Mouse (Mus musculus): Measurements from ENCODE around the gene Olfr60. TPM values are rescaled to one million over a fixed set of nuclear protein-coding genes. Genes with fewer than 3 reads are reported as not detected.

Olfr60 gene
- total and polyA plus RNA-seq, 3 experiments, result not detected

DNA sequence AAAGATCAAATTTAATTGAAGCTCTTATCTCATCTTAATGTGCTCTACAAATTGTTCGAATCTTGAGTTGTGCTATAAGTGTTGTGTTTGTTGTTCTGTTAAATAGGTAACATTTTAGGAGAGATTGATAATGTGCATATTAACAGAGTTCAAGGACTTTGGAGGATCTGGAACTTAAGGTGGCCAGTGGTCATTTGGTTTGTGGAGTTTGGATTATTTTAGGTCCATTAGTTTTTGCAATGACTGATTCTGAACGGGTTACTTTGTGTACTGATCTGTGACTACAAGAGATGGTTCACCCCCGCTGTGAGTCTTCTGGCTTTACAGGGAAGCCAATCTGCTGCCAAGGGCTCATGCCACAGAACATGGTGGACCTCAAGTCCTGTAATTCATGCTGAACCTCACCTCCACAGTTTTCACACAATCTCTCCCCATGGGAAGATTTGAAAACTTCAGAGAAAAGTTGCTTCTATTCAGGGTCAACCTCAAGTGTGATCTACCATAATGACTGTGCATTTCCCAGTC lies 41.5 kb downstream of the Olfr60 start:
- TF ChIP-seq CHD1 (IDR thresholded peaks at IDR 0.05; ENCODE audit: low read depth, low read length) (no peak), RCOR1 (IDR thresholded peaks at IDR 0.05; ENCODE audit: low read depth, low read length) (no peak), MEF2A (IDR thresholded peaks at IDR 0.05; ENCODE audit: extremely low read depth, insufficient replicate concordance, low read depth, low read length, poor library complexity, severe bottlenecking) (no peak)
- no peak overlapping the region for H3K27ac ChIP-seq (ENCODE audit: control insufficient read depth, low read depth, low read length)

DNA sequence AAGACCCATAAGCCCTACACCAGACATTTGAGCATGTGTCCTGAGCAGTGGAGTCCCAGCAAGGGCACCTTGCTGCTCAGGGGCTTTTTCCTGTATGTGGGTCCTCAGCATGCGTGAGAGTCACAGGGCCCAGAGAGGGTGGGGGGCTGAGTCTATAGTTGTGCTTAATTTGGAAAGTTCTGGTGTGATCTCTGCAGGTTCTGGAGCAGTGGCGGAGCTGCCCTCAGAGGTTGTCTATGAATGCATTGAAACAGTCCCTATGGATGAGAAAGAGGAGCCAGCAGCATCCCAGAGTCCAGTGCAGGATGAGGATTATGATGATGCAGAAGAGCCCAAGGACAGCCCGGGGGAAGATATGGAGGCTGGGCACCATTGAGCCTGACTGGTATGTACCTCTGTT lies 62.1 kb downstream of the Olfr60 start:
- Histone ChIP-seq H3K4me1 (ENCODE audit: control insufficient read depth in 1 of 2, insufficient read depth in 2 of 2, low read length in 2 of 2) (no peaks in the 10 kb centered on the region), H3K79me2 (ENCODE audit: control insufficient read depth, insufficient read depth, low read length, poor library complexity) (no peaks in the 10 kb centered on the region), H3K27me3 (ENCODE audit: control insufficient read depth in 1 of 2, insufficient read depth in 2 of 2, low read length in 2 of 2) (no peaks in the 10 kb centered on the region), H3K27ac (ENCODE audit: control insufficient read depth, low read depth, low read length) (no peak overlapping the region), H3K9me3 (replicated peaks; ENCODE audit: insufficient read depth, low read length) (no peaks in the 10 kb centered on the region), H3K36me3 (ENCODE audit: control insufficient read depth in 1 of 2, insufficient read depth in 2 of 2, low read length in 2 of 2) (no peaks in the 10 kb centered on the region), H3K4me3 (ENCODE audit: control insufficient read depth in 1 of 2, insufficient read depth in 1 of 2, low read depth in 2 of 2, low read length in 2 of 2) (no peak overlapping the region), H3K9ac (ENCODE audit: control insufficient read depth, low read depth, low read length, poor library complexity, severe bottlenecking) (no peak overlapping the region)
- TF ChIP-seq MYC (IDR thresholded peaks at IDR 0.05; ENCODE audit: low read depth, low read length) (no peak), POLR2AphosphoS2 (IDR thresholded peaks at IDR 0.05; ENCODE audit: low read length) (no peak), MAX (IDR thresholded peaks at IDR 0.05; ENCODE audit: low read length) (no peak), POLR2AphosphoS5 (IDR thresholded peaks at IDR 0.05; ENCODE audit: borderline replicate concordance, low read depth, low read length) (no peak), ZMIZ1 (IDR thresholded peaks at IDR 0.05; ENCODE audit: low read depth, low read length) (no peak), MEF2A (IDR thresholded peaks at IDR 0.05; ENCODE audit: extremely low read depth, insufficient replicate concordance, low read depth, low read length, poor library complexity, severe bottlenecking) (no peak), TBP (IDR thresholded peaks at IDR 0.05; ENCODE audit: low read depth, low read length) (no peak), NELFE (IDR thresholded peaks at IDR 0.05; ENCODE audit: low read depth, low read length) (no peak), CTCF (IDR thresholded peaks at IDR 0.05 in 2 of 3, conservative IDR thresholded peaks at IDR 0.05 in 1 of 3; ENCODE audit: control insufficient read depth in 1 of 3, insufficient read depth in 1 of 3, low read depth in 2 of 3, low read length in 3 of 3, poor library complexity in 1 of 3, severe bottlenecking in 1 of 3) (no peak), USF1 (IDR thresholded peaks at IDR 0.05; ENCODE audit: low read depth, low read length) (no peak), MXI1 (IDR thresholded peaks at IDR 0.05; ENCODE audit: low read depth, low read length) (no peak), ELF1 (IDR thresholded peaks at IDR 0.05; ENCODE audit: low read depth, low read length) (no peak), ZKSCAN1 (IDR thresholded peaks at IDR 0.05; ENCODE audit: low read depth, low read length) (no peak), ETS1 (IDR thresholded peaks at IDR 0.05; ENCODE audit: low read depth, low read length) (no peak), TAL1 (IDR thresholded peaks at IDR 0.05; ENCODE audit: low read length) (no peak), UBTF (IDR thresholded peaks at IDR 0.05; ENCODE audit: borderline replicate concordance, insufficient read depth, low read depth, low read length) (no peak)
- DNase-seq (ENCODE audit: low read depth, low spot score), result no peak

More for the DNA sequence above, 41.5 kb downstream of the Olfr60 start:
- DNase-seq (ENCODE audit: low read depth, low spot score), result no peak
- H3K27me3 ChIP-seq (ENCODE audit: control insufficient read depth in 1 of 2, insufficient read depth in 2 of 2, low read length in 2 of 2), result no peaks in the 10 kb centered on the region
- H3K4me3 ChIP-seq (ENCODE audit: control insufficient read depth in 1 of 2, insufficient read depth in 1 of 2, low read depth in 2 of 2, low read length in 2 of 2), result no peak overlapping the region
- no peak overlapping the region for H3K9ac ChIP-seq (ENCODE audit: control insufficient read depth, low read depth, low read length, poor library complexity, severe bottlenecking)
- no peaks in the 10 kb centered on the region for H3K36me3 ChIP-seq (ENCODE audit: control insufficient read depth in 1 of 2, insufficient read depth in 2 of 2, low read length in 2 of 2)
- no peaks in the 10 kb centered on the region for H3K9me3 ChIP-seq (replicated peaks; ENCODE audit: insufficient read depth, low read length)
- no peaks in the 10 kb centered on the region for H3K79me2 ChIP-seq (ENCODE audit: control insufficient read depth, insufficient read depth, low read length, poor library complexity)
- H3K4me1 ChIP-seq (ENCODE audit: control insufficient read depth in 1 of 2, insufficient read depth in 2 of 2, low read length in 2 of 2), result no peaks in the 10 kb centered on the region

Measured in MEL (cell line).